Mouse (Mus musculus): ENCODE measurements around the gene Fcgr3.

Gene Fcgr3

GRCm38 (mm10) chr1:171017468-171018158 is 47.1 kb downstream of the Fcgr3 start:
- DNase-seq (ENCODE audit: inconsistent age in 2 of 2, low spot score in 1 of 2): peak; percentile 22 to 41

DNA sequence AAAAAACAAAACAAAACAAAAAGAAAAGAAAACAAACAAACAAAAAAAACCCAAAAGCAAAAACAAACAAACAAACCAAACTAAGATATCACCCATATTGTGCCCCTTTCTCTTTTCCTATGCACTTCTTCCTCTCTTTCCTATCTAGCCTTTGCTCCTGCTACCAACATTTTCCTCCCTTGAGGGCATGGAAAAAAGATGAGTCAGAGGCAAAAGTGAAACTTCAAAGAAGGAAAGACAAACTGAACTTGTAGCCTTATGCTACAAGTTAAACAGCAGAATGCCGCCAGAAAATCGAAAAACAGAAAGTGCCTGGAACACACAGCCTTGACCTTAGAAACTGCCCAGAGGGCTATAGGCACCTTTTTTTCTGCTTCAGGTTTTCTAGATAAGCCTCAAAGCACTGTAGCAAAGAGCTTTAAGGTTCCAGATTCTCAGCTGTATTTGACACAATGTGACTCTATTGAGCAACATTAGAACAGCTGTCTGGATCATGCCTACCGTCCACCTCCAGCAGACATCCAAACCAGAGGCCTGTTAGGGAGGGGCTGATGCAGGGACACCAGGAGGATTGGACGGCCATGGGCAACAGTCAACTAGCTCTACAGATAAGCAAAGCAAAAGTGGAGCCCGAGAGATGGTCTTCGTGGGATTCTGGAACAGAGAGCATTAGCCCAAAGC is 47.9 kb downstream of the Fcgr3 start:
- DNase-seq (ENCODE audit: inconsistent age in 2 of 2, low spot score in 1 of 2): peak; percentile 43 to 82

GRCm38 (mm10) chr1:171011733-171012132 is 53.0 kb downstream of the Fcgr3 start:
- DNase-seq (ENCODE audit: inconsistent age in 2 of 2, low spot score in 1 of 2): no peak

GRCm38 (mm10) chr1:171006905-171007304 is 57.8 kb downstream of the Fcgr3 start:
- DNase-seq (ENCODE audit: inconsistent age in 2 of 2, low spot score in 1 of 2): no peak

- no peak for DNase-seq (ENCODE audit: inconsistent age in 2 of 2, low spot score in 1 of 2)
These were observed 58.4 kb downstream of the Fcgr3 start for GRCm38 (mm10) chr1:171006335-171006734.

- no peak for DNase-seq (ENCODE audit: inconsistent age in 2 of 2, low spot score in 1 of 2)
These were observed 59.1 kb downstream of the Fcgr3 start for GRCm38 (mm10) chr1:171005586-171005985.

DNA sequence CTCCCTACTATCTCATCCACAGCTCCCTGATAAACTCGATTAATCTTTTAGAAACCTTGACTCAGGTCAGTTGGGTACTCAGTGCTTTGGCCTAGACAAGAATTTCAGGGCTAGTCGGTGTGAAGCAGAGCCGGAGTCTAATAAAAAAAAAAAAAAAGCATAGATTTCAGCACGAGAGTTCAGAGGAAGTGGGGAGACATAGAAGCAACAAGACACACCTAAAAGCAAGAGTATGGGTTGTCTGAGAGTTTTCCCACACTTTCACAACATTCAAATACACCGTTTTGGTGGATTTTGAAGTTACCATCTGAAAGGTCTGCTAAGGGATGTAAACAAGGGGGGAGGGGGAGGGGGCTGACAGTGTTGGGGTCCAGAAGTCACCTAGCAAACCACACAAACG is 59.7 kb downstream of the Fcgr3 start:
- DNase-seq (ENCODE audit: inconsistent age in 2 of 2, low spot score in 1 of 2): no peak
